Comparison of ENCODE assay signal across 8 mouse cellular contexts in genomic region chr17:33781124-33781977, GRCm38 (mm10). TPM values are rescaled to one million over a fixed set of nuclear protein-coding genes. Genes with fewer than 3 reads are reported as not detected.
DNase-seq lines count a peak whose midpoint lies in the region; ATAC-seq and TF ChIP-seq lines count a peak whose summit lies in the region.

Angptl4 (minus strand) TSS chr17:33781830.

- H3K9ac ChIP-seq in embryonic facial prominence, embryonic 12.5 days: peak within 1 kb of the TSS; percentile 62
- H3K9ac ChIP-seq in midbrain, postnatal 0 days (replicated peaks; ENCODE audit: low read length, poor library complexity, severe bottlenecking): peak within 1 kb of the TSS; percentile 55

- WGBS in embryonic facial prominence, embryonic 12.5 days: 1% methylated on average over 49 of the region's 50 CpGs
- 2% methylated on average over 48 of the region's 50 CpGs for WGBS in midbrain, postnatal 0 days

- H3K4me2 ChIP-seq in embryonic facial prominence, embryonic 12.5 days (replicated peaks): peak within 1 kb of the TSS; percentile 77
- peak within 1 kb of the TSS; percentile 79 for H3K4me2 ChIP-seq in midbrain, postnatal 0 days (ENCODE audit: low read depth, low read length, poor library complexity, severe bottlenecking)

- no peak for TF ChIP-seq CTCF in midbrain, postnatal 0 days (IDR thresholded peaks at IDR 0.05)

- ATAC-seq in embryonic facial prominence, embryonic 12.5 days (ENCODE audit: insufficient number of reproducible peaks, insufficient read depth, low FRiP score, low TSS enrichment): 0 out of 2 replicates have a peak, but pooled peaks have one; percentile 29
- ATAC-seq in midbrain, postnatal 0 days (ENCODE audit: low FRiP score): peak; percentile 79

- H3K9me3 ChIP-seq in embryonic facial prominence, embryonic 12.5 days: no peaks in the 10 kb centered on the region
- no peaks in the 10 kb centered on the region for H3K9me3 ChIP-seq in midbrain, postnatal 0 days (ENCODE audit: low read length)

- peaks cover 19% of the 10 kb centered on the region for H3K36me3 ChIP-seq in embryonic facial prominence, embryonic 12.5 days
- peaks cover 4% of the 10 kb centered on the region; the same call in 1 of the 2 replicates for H3K36me3 ChIP-seq in midbrain, postnatal 0 days (ENCODE audit: insufficient read depth, low read length)

- H3K27me3 ChIP-seq in embryonic facial prominence, embryonic 12.5 days: no peaks in the 10 kb centered on the region
- no peaks in the 10 kb centered on the region for H3K27me3 ChIP-seq in midbrain, postnatal 0 days (ENCODE audit: insufficient read depth, low read length)

- peak within 1 kb of the TSS; percentile 51 for H3K4me3 ChIP-seq in embryonic facial prominence, embryonic 12.5 days
- peak within 1 kb of the TSS; percentile 43 for H3K4me3 ChIP-seq in midbrain, postnatal 0 days (ENCODE audit: low read depth, low read length)

- peak; percentile 48 for DNase-seq in layer of hippocampus, adult 11-12 months (ENCODE audit: low spot score)
- DNase-seq in layer of hippocampus, adult 9-10 months (ENCODE audit: low spot score): no peak
- DNase-seq in heart, adult 8-10 months (ENCODE audit: low spot score): peak; percentile 81
- DNase-seq in kidney, adult 8-10 months: peak; percentile 71 to 74
- DNase-seq in liver: peak; percentile 78
- DNase-seq in midbrain, postnatal 0 days (ENCODE audit: low spot score): peak; percentile 53
- peak; percentile 72 to 85 for DNase-seq in spleen, postnatal 4 days (ENCODE audit: low spot score in 2 of 2)

- peak within 1 kb of the TSS; percentile 94 for H3K27ac ChIP-seq in embryonic facial prominence, embryonic 12.5 days
- peak within 1 kb of the TSS; percentile 52 for H3K27ac ChIP-seq in midbrain, postnatal 0 days (ENCODE audit: low read depth, low read length)

- H3K4me1 ChIP-seq in embryonic facial prominence, embryonic 12.5 days: peaks cover 52% of the 10 kb centered on the region
- peaks cover 9% of the 10 kb centered on the region; the same call in 1 of the 2 replicates for H3K4me1 ChIP-seq in midbrain, postnatal 0 days (ENCODE audit: insufficient read depth, low read length)

RNA-seq across cellular contexts. Expression of gene Angptl4, which starts in this region (rescaled TPM):
- polyA plus RNA-seq in embryonic facial prominence, embryonic 12.5 days (2016; fragmentation: Nextera tagmentation; extraction: Ambion mirVana): 44.2 and 45.6 TPM in 2 replicates
- total RNA-seq in heart, adult 8-10 months (2022): 1 to 10 TPM; 2.9 to 9.8 (median 8.3) TPM
- 21.4 and 22.5 TPM in 2 replicates for total RNA-seq in midbrain, postnatal 0 days (2014; rRNA removed)
- 27.5 and 33.5 TPM in 2 replicates for polyA plus RNA-seq in midbrain, postnatal 0 days (2015; fragmentation: Nextera tagmentation; extraction: Ambion mirVana)
